Mouse (Mus musculus): ENCODE results near the gene Thoc5.

DNA sequence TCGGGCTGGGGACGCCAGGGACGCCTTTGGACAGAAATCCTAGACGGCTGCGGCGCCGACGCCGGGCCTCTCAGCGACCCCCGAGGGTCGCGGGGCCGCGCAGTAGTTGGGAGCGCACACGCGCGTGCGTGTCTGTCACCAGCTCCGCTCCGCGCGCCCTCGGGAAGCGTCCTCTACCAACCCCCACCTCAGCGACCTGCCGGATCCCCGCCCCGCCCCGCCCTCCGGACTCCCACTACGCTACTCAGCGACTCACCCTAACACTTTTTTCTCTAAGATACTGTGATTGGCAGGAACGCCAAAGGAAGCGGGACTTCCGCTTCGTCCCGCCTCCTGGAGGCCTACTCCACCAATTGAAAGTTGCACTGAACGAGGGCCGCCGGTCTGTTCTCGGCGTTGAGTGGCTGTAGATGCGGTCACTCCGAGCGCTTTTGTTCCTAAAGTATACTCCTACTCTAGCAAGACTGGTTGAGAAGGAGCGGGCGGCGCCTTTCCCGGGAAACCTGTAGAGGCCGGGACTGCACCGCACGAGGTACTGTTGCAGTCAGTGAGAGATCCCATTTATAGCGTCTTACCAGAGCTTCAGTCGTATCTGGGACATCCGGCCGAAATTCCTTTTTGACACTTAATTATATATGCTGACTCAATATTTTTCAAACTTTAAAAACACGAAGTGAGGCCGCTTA is 45.7 kb upstream of the Thoc5 start, which contains the start of gene Nf2:
- TF ChIP-seq POLR2A (IDR thresholded peaks at IDR 0.05; ENCODE audit: insufficient read length, low read depth), result peak; percentile 85
- TF ChIP-seq MAX (IDR thresholded peaks at IDR 0.05; ENCODE audit: low read depth), result no peak
- TF ChIP-seq TCF3 (IDR thresholded peaks at IDR 0.05; ENCODE audit: insufficient read length, low read depth), result no peak
- TF ChIP-seq MYOD1 (IDR thresholded peaks at IDR 0.05; ENCODE audit: control insufficient read depth in 1 of 3, insufficient read length in 2 of 3, low read depth in 2 of 3), result no peak
- no peak for TF ChIP-seq REST (IDR thresholded peaks at IDR 0.05; ENCODE audit: insufficient read depth, insufficient read length)
- TF ChIP-seq USF1 (IDR thresholded peaks at IDR 0.05; ENCODE audit: low read depth), result no peak
- no peak for TF ChIP-seq CEBPB (IDR thresholded peaks at IDR 0.05; ENCODE audit: insufficient read depth, poor library complexity, severe bottlenecking)

Data from myocyte (in vitro differentiated cells).